Mouse (Mus musculus): Measurements from ENCODE around the gene Stxbp2.

DNA sequence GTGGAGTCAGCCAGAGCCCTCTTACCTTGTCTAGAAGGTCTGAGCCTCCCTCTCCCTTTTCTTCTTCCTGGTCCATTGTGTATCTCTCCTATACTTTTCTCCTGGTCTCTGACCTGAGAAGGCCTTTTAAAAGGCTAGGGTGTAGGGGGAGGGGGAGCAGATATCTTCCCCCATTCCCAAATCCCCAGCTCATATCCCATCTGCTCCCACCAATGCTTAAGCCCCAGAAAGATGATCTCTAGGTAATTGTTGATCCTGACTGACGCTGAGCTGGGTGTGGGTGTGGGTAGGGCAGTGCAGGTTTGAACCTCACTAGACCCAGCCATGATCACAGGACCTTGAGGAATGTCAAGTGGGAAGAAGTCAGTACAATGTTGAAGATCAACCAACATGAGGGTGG lies 5.3 kb upstream of the Stxbp2 start, which contains the start of gene Pcp2:
- TF ChIP-seq CTCF (IDR thresholded peaks at IDR 0.05; ENCODE audit: extremely low read depth, insufficient read length, insufficient replicate concordance, low read depth, low read length) = no peak
- TF ChIP-seq POLR2A (IDR thresholded peaks at IDR 0.05; ENCODE audit: low read depth, low read length) = no peak
